ENCODE assay signal across 8 mouse cellular contexts in the genomic region with DNA sequence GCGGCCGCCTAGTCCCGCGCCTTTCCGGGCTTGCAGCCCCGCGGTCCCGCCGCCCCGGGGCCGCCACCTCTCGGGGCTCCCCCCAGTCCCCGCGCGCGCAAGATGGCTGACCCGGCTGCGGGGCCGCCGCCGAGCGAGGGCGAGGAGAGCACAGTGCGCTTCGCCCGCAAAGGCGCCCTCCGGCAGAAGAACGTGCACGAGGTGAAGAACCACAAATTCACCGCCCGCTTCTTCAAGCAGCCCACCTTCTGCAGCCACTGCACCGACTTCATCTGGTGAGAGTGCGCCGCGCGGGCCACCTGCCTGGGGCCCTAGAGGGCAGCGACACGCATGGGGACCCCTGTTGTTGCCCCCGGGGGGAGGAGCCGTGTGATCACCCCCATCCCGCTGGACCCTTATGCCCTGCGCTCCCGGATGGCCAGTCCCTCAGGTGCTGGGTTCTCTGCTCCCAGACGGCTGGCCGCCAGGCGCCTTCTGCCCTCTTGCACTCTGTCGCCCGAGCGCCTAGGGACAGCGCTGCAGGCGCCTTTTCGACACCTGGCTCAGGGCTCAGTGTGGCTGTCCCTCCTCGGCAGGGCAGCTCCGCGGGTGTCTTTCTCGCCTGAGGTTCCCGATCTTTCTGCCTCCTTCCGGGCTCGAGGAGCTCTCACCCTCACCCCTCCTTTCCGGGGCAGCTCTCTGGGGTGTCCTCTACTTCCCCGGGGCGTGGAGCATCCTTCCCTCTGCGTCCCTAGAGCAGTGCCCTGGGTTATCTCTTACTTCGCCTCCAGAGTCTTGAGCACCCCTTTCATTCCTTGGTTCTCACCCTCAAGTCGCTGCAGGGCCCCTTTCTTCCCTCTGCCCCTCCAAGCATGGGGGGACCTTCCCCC. TPM values are rescaled to one million over a fixed set of nuclear protein-coding genes. Genes with fewer than 3 reads are reported as not detected.
DNase-seq lines count a peak whose midpoint lies in the region; ATAC-seq lines count a peak whose summit lies in the region.

No protein-coding gene starts in this region.

- H3K36me3 ChIP-seq in heart, embryonic 13.5 days, result no peaks in the 10 kb centered on the region
- H3K36me3 ChIP-seq in limb, embryonic 10.5 days, result no peaks in the 10 kb centered on the region
- H3K36me3 ChIP-seq in midbrain, embryonic 14.5 days (ENCODE audit: control insufficient read depth, insufficient read depth, low read length), result no peaks in the 10 kb centered on the region

- H3K4me2 ChIP-seq in heart, embryonic 13.5 days, result peak overlapping the region; percentile 92
- H3K4me2 ChIP-seq in midbrain, embryonic 14.5 days (ENCODE audit: low read length), result peak overlapping the region; percentile 87

- no peak overlapping the region for H3K27ac ChIP-seq in heart, embryonic 13.5 days (replicated peaks)
- peak overlapping the region; percentile 53 for H3K27ac ChIP-seq in limb, embryonic 10.5 days
- H3K27ac ChIP-seq in midbrain, embryonic 14.5 days (replicated peaks; ENCODE audit: low read depth, low read length), result peak overlapping the region; percentile 70

- 0 out of 2 replicates have a peak, but pooled peaks have one; percentile 33 for ATAC-seq in heart, embryonic 13.5 days (ENCODE audit: extremely low read depth, insufficient number of reproducible peaks, low FRiP score, low TSS enrichment)
- ATAC-seq in midbrain, embryonic 14.5 days (ENCODE audit: low FRiP score, low TSS enrichment), result peak; percentile 69

- under 1% methylated on average over 64 of the region's 66 CpGs for WGBS in heart, embryonic 13.5 days
- WGBS in limb, embryonic 10.5 days, result under 1% methylated on average over 66 of the region's 66 CpGs
- under 1% methylated on average over 66 of the region's 66 CpGs for WGBS in midbrain, embryonic 14.5 days

- peak; percentile 37 for DNase-seq in urinary bladder, adult 2 months (ENCODE audit: low spot score)
- DNase-seq in urinary bladder, postnatal 10 days (ENCODE audit: low spot score), result no peak
- DNase-seq in cerebellum, postnatal 4 days (ENCODE audit: low spot score in 2 of 2), result peak; percentile 26 to 39
- DNase-seq in limb, embryonic 10.5 days (ENCODE audit: low spot score), result peak; percentile 62
- DNase-seq in midbrain, embryonic 14.5 days, result peak; percentile 73
- peak; percentile 33 to 75 for DNase-seq in spleen, postnatal 4 days (ENCODE audit: low spot score in 2 of 2)
- DNase-seq in gastrocnemius, postnatal 14 days, result no peak

- no peaks in the 10 kb centered on the region for H3K9me3 ChIP-seq in heart, embryonic 13.5 days
- H3K9me3 ChIP-seq in limb, embryonic 10.5 days (replicated peaks), result no peaks in the 10 kb centered on the region
- no peaks in the 10 kb centered on the region for H3K9me3 ChIP-seq in midbrain, embryonic 14.5 days (ENCODE audit: control insufficient read depth, low read length)

- intact Hi-C loops in gastrocnemius, postnatal 14 days (cut with DNase I; ENCODE audit: low total_unique reads), result no loop called here

- H3K4me3 ChIP-seq in heart, embryonic 13.5 days, result peak overlapping the region; percentile 65
- peak overlapping the region; percentile 70 for H3K4me3 ChIP-seq in limb, embryonic 10.5 days
- peak overlapping the region; percentile 65 for H3K4me3 ChIP-seq in midbrain, embryonic 14.5 days (replicated peaks; ENCODE audit: low read depth, low read length)

- peaks cover 68% of the 10 kb centered on the region for H3K27me3 ChIP-seq in heart, embryonic 13.5 days (replicated peaks)
- peaks cover 54% of the 10 kb centered on the region for H3K27me3 ChIP-seq in limb, embryonic 10.5 days (ENCODE audit: low read depth, poor library complexity, severe bottlenecking)
- H3K27me3 ChIP-seq in midbrain, embryonic 14.5 days (ENCODE audit: control insufficient read depth, insufficient read depth, low read length), result peaks cover 6% of the 10 kb centered on the region; the same call in 1 of the 2 replicates

- H3K4me1 ChIP-seq in heart, embryonic 13.5 days, result peaks cover 17% of the 10 kb centered on the region
- peaks cover 32% of the 10 kb centered on the region for H3K4me1 ChIP-seq in limb, embryonic 10.5 days
- 0 out of 2 replicates have a peak, but pooled peaks cover 8% of the 10 kb centered on the region for H3K4me1 ChIP-seq in midbrain, embryonic 14.5 days (ENCODE audit: control insufficient read depth, insufficient read depth, low read length)

- peak overlapping the region; percentile 73 for H3K9ac ChIP-seq in heart, embryonic 13.5 days
- H3K9ac ChIP-seq in midbrain, embryonic 14.5 days (replicated peaks; ENCODE audit: low read length), result peak overlapping the region; percentile 66

RNA-seq across cellular contexts. Expression of a gene that starts 0.9 kb away (rescaled TPM):
- polyA plus RNA-seq in urinary bladder, adult 2 months (2012; rRNA removed), result 121 and 158 TPM in 2 replicates
- polyA plus RNA-seq in heart, embryonic 13.5 days (2015; fragmentation: Nextera tagmentation; extraction: Ambion mirVana), result 5.8 and 6.2 TPM in 2 replicates
- 3.7 and 6.0 TPM in 2 replicates for polyA plus RNA-seq in limb, embryonic 10.5 days (2016; fragmentation: Nextera tagmentation; extraction: Ambion mirVana)
- polyA plus RNA-seq in midbrain, embryonic 14.5 days (2014; fragmentation: Nextera tagmentation; extraction: Ambion mirVana), result 110 and 111 TPM in 2 replicates
- total RNA-seq in gastrocnemius, postnatal 14 days (2021), result under 1 TPM; 0.91 to 0.98 TPM

Comparison
In these comparisons a context has a peak if more than half of its experiments do, and no peak if none do; other contexts are left out.
1. DNase-seq: peak in urinary bladder, adult 2 months (single experiment), cerebellum, postnatal 4 days (2 of 2), limb, embryonic 10.5 days (single experiment), midbrain, embryonic 14.5 days (single experiment) and spleen, postnatal 4 days (2 of 2); none in urinary bladder, postnatal 10 days (single experiment) and gastrocnemius, postnatal 14 days (single experiment).
2. RNA of a gene that starts 0.9 kb away (polyA plus RNA-seq): 121 to 158 TPM in urinary bladder, adult 2 months and 110 to 111 TPM in midbrain, embryonic 14.5 days; 5.8 to 6.2 TPM in heart, embryonic 13.5 days and 3.7 to 6.0 TPM in limb, embryonic 10.5 days; every median in the first group is over 10 times any median in the second.
3. Peak in every context shown above with its lines, with median percentiles within 50 percentile points of each other: H3K4me3 ChIP-seq.